Mouse (Mus musculus): Measurements from ENCODE around the gene Tec. TPM values are rescaled to one million over a fixed set of nuclear protein-coding genes. Genes with fewer than 3 reads are reported as not detected.
"Not testable (repeated sequence)": the region's sequence is repeated elsewhere in the genome, so short reads cannot be mapped to it uniquely, and the experiment has no call there.

The Tec gene
- polyA plus RNA-seq, 2 experiments from 2014 or later: 10.1 to 10.6 TPM

GRCm38 (mm10) chr5:72818513-72819180 is 49.6 kb downstream of the Tec start:
- ATAC-seq: no peak

DNA sequence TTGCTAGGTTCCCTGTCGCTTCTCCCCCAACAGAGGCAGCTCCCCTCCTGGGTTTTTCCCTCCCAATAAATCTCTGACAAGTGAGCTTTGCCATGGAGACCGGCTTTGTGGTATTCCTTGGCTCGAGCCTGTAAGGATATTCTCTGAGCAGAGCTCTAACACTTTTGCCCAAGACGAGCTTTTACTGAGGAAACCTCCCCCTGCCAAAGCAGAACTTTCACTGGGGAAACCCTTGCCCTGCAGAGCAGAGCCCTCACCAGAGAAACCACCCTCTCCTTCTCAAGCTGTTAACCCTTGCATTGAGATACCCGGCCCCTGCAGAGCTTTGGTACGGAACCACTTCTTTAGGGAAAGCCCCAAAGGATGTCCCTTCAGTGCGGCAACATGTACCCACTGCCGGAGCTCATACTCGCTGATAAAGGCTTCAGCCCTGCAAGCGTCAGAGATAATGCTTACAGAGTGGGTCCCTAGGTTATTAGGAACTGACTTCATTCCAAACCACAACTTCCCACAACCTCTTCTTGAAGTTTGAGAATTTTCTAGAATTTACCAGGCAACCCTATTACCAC is 50.7 kb downstream of the Tec start:
- ATAC-seq: peak; percentile 84

- not testable (repeated sequence) for ATAC-seq
These were observed 51.3 kb downstream of the Tec start for GRCm38 (mm10) chr5:72816960-72817359.

DNA sequence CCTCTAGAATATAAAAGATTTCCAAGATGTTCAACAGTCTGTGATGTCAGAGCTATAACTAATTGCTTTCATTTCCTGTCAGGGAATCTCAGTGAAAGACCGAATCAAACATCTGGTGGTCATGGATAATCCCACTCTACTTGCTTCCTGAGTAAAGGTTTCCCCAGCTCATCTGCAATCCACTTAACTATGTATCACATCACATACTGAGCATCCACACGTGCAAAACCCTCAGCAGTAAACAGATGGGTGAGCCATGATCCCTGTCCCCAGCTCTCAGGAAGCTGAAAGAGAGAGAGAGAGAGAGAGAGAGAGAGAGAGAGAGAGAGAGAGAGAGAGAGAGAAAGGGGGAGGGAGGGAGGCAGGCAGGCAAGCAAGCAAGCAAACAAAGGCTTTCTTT is 51.8 kb downstream of the Tec start:
- no peak for ATAC-seq

- ATAC-seq: no peak
These were observed 52.2 kb downstream of the Tec start for GRCm38 (mm10) chr5:72816046-72816445.

- ATAC-seq: no peak
These were observed 52.9 kb downstream of the Tec start for GRCm38 (mm10) chr5:72815361-72815760.

GRCm38 (mm10) chr5:72814072-72814471 is 54.2 kb downstream of the Tec start:
- ATAC-seq: no peak

GRCm38 (mm10) chr5:72812908-72813307 is 55.4 kb downstream of the Tec start:
- peak; percentile 67 for ATAC-seq

GRCm38 (mm10) chr5:72812328-72812727 is 56.0 kb downstream of the Tec start:
- no peak for ATAC-seq

DNA sequence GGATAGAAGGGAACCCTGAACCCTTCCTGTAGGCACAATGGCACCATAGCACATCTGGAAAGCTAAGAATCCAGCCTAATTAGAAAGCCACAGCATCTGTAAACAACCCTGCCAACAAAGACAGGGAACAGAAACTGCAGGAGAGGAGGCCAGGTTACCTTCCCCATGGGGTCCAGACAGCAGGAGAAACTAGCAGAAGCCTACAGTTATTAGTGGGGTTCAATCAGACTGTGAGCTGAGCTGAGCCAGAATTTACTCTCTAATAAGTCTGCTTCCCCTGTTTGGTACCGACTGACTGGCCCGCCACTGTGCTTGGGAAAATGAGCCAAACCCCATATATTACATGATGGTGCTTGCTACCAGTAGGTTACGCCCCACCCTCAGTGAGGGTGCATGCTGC is 56.9 kb downstream of the Tec start:
- ATAC-seq: no peak

- ATAC-seq: no peak
These were observed 57.3 kb downstream of the Tec start for GRCm38 (mm10) chr5:72810990-72811389.

GRCm38 (mm10) chr5:72809480-72809879 is 58.8 kb downstream of the Tec start:
- no peak for ATAC-seq

GRCm38 (mm10) chr5:72808456-72809111 is 59.7 kb downstream of the Tec start:
- no peak for ATAC-seq

GRCm38 (mm10) chr5:72802851-72803250 is 65.4 kb downstream of the Tec start:
- ATAC-seq: no peak

- ATAC-seq: no peak
These were observed 69.7 kb downstream of the Tec start for GRCm38 (mm10) chr5:72798563-72798962.

- no peak for ATAC-seq
These were observed 72.1 kb downstream of the Tec start for GRCm38 (mm10) chr5:72796186-72796613.

- ATAC-seq: no peak
These were observed 74.9 kb downstream of the Tec start for GRCm38 (mm10) chr5:72793309-72793850.

- ATAC-seq: no peak
These were observed 76.5 kb downstream of the Tec start for GRCm38 (mm10) chr5:72791789-72792188.

DNA sequence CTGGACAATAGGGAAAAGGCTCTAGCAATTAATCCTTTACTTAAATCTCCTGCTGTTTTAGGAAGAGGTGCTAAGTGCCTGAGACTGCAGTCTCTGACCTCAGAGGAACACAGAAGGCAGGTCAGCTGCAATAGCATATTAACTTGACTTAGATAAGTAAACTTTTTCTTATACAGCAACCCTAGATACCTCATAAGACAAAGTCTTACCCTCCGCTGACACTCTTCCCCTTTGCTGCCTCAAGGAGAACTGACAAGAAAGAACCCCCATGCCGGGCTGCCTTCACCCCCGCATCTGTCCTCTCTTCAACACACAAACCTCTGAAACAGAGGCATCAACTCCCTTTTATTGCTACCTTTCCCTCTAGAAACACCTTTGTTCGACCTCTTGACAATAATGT is 76.9 kb downstream of the Tec start:
- ATAC-seq: no peak

DNA sequence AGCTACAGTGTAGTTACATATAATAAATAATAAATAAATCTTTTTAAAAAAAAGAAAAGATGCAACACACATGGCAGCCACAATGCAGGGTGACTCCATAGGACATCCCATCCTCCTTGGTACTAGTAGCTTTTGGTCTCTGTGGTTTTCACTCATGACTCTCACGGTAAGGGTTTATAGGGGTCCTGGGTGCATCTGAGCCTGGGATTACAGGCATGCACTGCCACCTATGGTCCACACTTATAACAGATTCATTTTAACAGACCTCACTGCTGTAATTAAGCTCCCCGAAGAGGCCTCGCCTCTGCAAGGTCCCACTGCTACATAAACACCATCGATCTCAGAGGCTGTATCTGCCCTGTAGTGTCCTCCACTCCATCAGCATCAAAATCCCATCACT is 82.8 kb downstream of the Tec start:
- ATAC-seq: no peak

DNA sequence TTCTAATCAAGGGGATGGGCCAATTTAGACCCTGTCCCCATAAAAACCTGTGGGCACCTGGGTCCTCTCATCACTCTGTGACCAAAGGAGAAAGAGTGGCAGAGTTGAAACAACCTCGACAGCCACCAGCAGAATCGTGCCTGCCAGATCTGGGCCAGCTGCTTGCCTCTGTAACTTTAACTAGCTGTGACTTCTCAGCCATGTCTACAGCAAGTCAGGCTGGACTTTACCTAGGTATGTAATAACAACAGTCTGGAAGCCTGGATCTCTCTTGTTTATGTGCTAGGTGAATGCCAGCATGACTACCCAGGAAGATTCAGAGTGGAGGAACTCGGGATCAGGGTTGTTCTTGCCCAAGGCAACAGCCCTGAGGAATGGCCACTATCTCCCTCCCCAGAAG is 83.6 kb downstream of the Tec start:
- ATAC-seq: no peak

- ATAC-seq: no peak
These were observed 84.3 kb downstream of the Tec start for GRCm38 (mm10) chr5:72783957-72784356.

- no peak for ATAC-seq
These were observed 85.2 kb downstream of the Tec start for GRCm38 (mm10) chr5:72783123-72783522.

DNA sequence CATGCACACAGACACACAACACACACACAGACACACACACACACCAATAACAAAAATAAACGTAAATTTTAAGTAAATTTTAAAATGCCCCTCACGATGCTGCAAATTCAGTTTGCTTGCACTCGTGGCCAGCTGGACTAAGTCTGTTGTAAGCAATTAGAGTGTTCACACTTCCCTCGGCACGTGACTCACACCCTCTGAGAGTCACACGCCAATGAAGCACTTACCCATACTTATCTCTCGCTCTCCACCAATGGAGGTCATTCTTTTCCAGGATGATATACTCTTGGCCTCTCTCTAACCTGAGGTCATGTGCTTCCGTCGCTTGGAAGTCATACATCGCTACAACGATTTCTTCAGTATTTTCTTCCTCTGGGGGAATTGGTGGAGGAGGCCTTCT is 86.5 kb downstream of the Tec start:
- ATAC-seq: no peak

Measured in activated CD4-positive, CD25-positive, alpha-beta regulatory T cell, adult 4 months (primary cell).